9 mouse cellular contexts compared by ENCODE assay signal in the genomic region with DNA sequence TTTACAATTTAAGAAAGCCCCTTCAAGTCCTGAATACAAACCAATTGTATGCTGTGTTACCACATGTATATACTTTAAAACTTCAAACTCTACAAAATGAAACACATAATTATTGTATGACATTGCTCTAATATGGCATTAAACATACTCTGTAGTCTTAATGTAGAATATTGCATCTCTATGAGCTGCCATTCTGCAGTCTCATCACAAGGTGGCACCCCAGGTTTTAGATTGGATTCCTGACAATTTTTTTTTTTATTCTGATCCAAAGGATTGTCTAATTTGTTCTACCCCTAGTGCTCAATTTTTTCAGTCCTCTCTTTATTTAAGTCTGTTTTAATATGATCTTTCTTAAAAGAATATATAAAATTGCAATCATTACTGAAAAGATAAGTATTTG. TPM values are rescaled to one million over a fixed set of nuclear protein-coding genes. Genes with fewer than 3 reads are reported as not detected.
DNase-seq lines count a peak whose midpoint lies in the region; ATAC-seq and TF ChIP-seq lines count a peak whose summit lies in the region.
"Had no signal": no experiment of that assay in that cellular context is flagged by ENCODE, and none has a peak within 500 bp of the region (broad histone marks: within the 10 kb centered on the region; RNA-seq: fewer than 3 reads in every experiment).

No protein-coding gene starts in this region.

- H3K9ac ChIP-seq in hindbrain, embryonic 14.5 days = no peak overlapping the region

- H3K36me3 ChIP-seq in hindbrain, embryonic 14.5 days (replicated peaks; ENCODE audit: control insufficient read depth, insufficient read depth) = 0 out of 2 replicates have a peak, but pooled peaks cover 9% of the 10 kb centered on the region
- peaks cover 7% of the 10 kb centered on the region for H3K36me3 ChIP-seq in hindbrain, embryonic 10.5 days
- H3K36me3 ChIP-seq in G1E (replicated peaks) = peaks cover 43% of the 10 kb centered on the region

- no peaks in the 10 kb centered on the region for H3K27me3 ChIP-seq in hindbrain, embryonic 14.5 days (ENCODE audit: control insufficient read depth, insufficient read depth, low read length)
- H3K27me3 ChIP-seq in hindbrain, embryonic 10.5 days (ENCODE audit: insufficient read depth, poor library complexity, severe bottlenecking) = no peaks in the 10 kb centered on the region
- H3K27me3 ChIP-seq in G1E (ENCODE audit: insufficient read depth, low read length) = no peaks in the 10 kb centered on the region
- H3K27me3 ChIP-seq: megakaryocyte, embryonic 14.5 days had no signal

- H3K9me3 ChIP-seq in hindbrain, embryonic 14.5 days (ENCODE audit: control insufficient read depth, low read length) = no peaks in the 10 kb centered on the region
- no peaks in the 10 kb centered on the region for H3K9me3 ChIP-seq in hindbrain, embryonic 10.5 days
- no peaks in the 10 kb centered on the region for H3K9me3 ChIP-seq in G1E (replicated peaks)
- H3K9me3 ChIP-seq: megakaryocyte, embryonic 14.5 days had no signal

- H3K27ac ChIP-seq in hindbrain, embryonic 14.5 days = no peak overlapping the region
- no peak overlapping the region for H3K27ac ChIP-seq in hindbrain, embryonic 10.5 days

- TF ChIP-seq CTCF in G1E (IDR thresholded peaks at IDR 0.05; ENCODE audit: low read depth, low read length) = no peak

- peak; percentile 42 for DNase-seq in hindbrain, embryonic 14.5 days (ENCODE audit: low spot score)
- DNase-seq in hindbrain, embryonic 10.5 days (ENCODE audit: low spot score) = no peak
- DNase-seq in A20 (ENCODE audit: low read depth, low spot score) = peak; percentile 54
- no peak for DNase-seq in G1E (ENCODE audit: low spot score)
- no peak for DNase-seq in left cerebral cortex, adult 11 months (ENCODE audit: low spot score)
- no peak for DNase-seq in right cerebral cortex, adult 18-20 months
- no peak for DNase-seq in frontal cortex, postnatal 14 days (ENCODE audit: low spot score in 2 of 2)

- H3K4me1 ChIP-seq in hindbrain, embryonic 14.5 days (replicated peaks; ENCODE audit: control insufficient read depth, insufficient read depth, low read length) = no peaks in the 10 kb centered on the region; the same call in 1 of the 2 replicates
- H3K4me1 ChIP-seq in hindbrain, embryonic 10.5 days (replicated peaks) = no peaks in the 10 kb centered on the region
- peaks cover 20% of the 10 kb centered on the region for H3K4me1 ChIP-seq in G1E (ENCODE audit: insufficient read depth, low read depth, low read length)

- no peak overlapping the region for H3K4me3 ChIP-seq in hindbrain, embryonic 14.5 days (replicated peaks; ENCODE audit: low read length)
- no peak overlapping the region for H3K4me3 ChIP-seq in hindbrain, embryonic 10.5 days
- H3K4me3 ChIP-seq in G1E (ENCODE audit: low read depth, low read length) = no peak overlapping the region
- H3K4me3 ChIP-seq: megakaryocyte, embryonic 14.5 days had no signal

- H3K4me2 ChIP-seq in hindbrain, embryonic 14.5 days (replicated peaks) = no peak overlapping the region

- no peak for ATAC-seq in hindbrain, embryonic 14.5 days (ENCODE audit: low FRiP score)
- peak; percentile 28; the same call in 1 of the 2 replicates for ATAC-seq in G1E (ENCODE audit: extremely low read depth, insufficient number of reproducible peaks, low FRiP score, poor library complexity, severe bottlenecking)
- peak; percentile 77 for ATAC-seq in inflammation-experienced regulatory T-cells, adult 6 months

RNA-seq across cellular contexts. Expression of a gene that starts 7.5 kb away (rescaled TPM):
- 45.9 and 49.9 TPM in 2 replicates for polyA plus RNA-seq in hindbrain, embryonic 14.5 days (2014; fragmentation: Nextera tagmentation; extraction: Ambion mirVana)
- polyA plus RNA-seq in hindbrain, embryonic 10.5 days (2016; fragmentation: Nextera tagmentation; extraction: Ambion mirVana) = 46.2 and 48.4 TPM in 2 replicates
- total RNA-seq in G1E (2014; fragmentation: Nextera tagmentation) = 53.6 and 56.4 TPM in 2 replicates
- 14.3 and 17.0 TPM in 2 replicates for total RNA-seq in G1E (2017)
- polyA plus RNA-seq in G1E (2012) = 17.7 and 29.9 TPM in 2 replicates
- 10 to 100 TPM; 35.5 to 41.7 (median 39.7) TPM for polyA plus RNA-seq in inflammation-experienced regulatory T-cells, adult 6 months (2017; shearing (Covaris generic))

RNA-seq across cellular contexts. Expression of a gene that starts 24.0 kb away (rescaled TPM):
- 36.6 and 37.8 TPM in 2 replicates for polyA plus RNA-seq in hindbrain, embryonic 14.5 days (2014; fragmentation: Nextera tagmentation; extraction: Ambion mirVana)
- polyA plus RNA-seq in hindbrain, embryonic 10.5 days (2016; fragmentation: Nextera tagmentation; extraction: Ambion mirVana) = 39.6 and 46.0 TPM in 2 replicates
- total RNA-seq in G1E (2014; fragmentation: Nextera tagmentation) (17.9 and 22.4 TPM in 2 replicates), G1E (2017) (57.9 and 58.9 TPM in 2 replicates)
- polyA plus RNA-seq in G1E (2012) = 9.4 and 11.3 TPM in 2 replicates
- polyA plus RNA-seq in inflammation-experienced regulatory T-cells, adult 6 months (2017; shearing (Covaris generic)) = 10 to 100 TPM; 24.6 to 32.9 (median 30.1) TPM

RNA-seq across cellular contexts. Expression of a gene that starts 24.1 kb away (rescaled TPM):
- polyA plus RNA-seq in hindbrain, embryonic 14.5 days (2014; fragmentation: Nextera tagmentation; extraction: Ambion mirVana) = 60.3 and 66.1 TPM in 2 replicates
- polyA plus RNA-seq in hindbrain, embryonic 10.5 days (2016; fragmentation: Nextera tagmentation; extraction: Ambion mirVana) = 130 and 147 TPM in 2 replicates
- total RNA-seq in G1E (2014; fragmentation: Nextera tagmentation) (32.4 and 47.3 TPM in 2 replicates), G1E (2017) (19.6 and 22.3 TPM in 2 replicates)
- polyA plus RNA-seq in G1E (2012) = 16.9 and 20.1 TPM in 2 replicates
- 10 to 100 TPM; 48.9 to 70.1 (median 58.1) TPM for polyA plus RNA-seq in inflammation-experienced regulatory T-cells, adult 6 months (2017; shearing (Covaris generic))

RNA-seq across cellular contexts. Expression of a gene that starts 26.6 kb away (rescaled TPM):
- polyA plus RNA-seq in hindbrain, embryonic 14.5 days (2014; fragmentation: Nextera tagmentation; extraction: Ambion mirVana) = 116 and 131 TPM in 2 replicates
- polyA plus RNA-seq in hindbrain, embryonic 10.5 days (2016; fragmentation: Nextera tagmentation; extraction: Ambion mirVana) = 105 and 111 TPM in 2 replicates
- total RNA-seq in G1E (2014; fragmentation: Nextera tagmentation) = 33.4 and 34.3 TPM in 2 replicates
- 96.2 and 111 TPM in 2 replicates for total RNA-seq in G1E (2017)
- 38.5 and 47.9 TPM in 2 replicates for polyA plus RNA-seq in G1E (2012)
- 100 to 1,000 TPM in 1 of 3 experiments, 10 to 100 TPM in 2; 74.6 to 118 (median 92.5) TPM for polyA plus RNA-seq in inflammation-experienced regulatory T-cells, adult 6 months (2017; shearing (Covaris generic))

RNA-seq across cellular contexts. Expression of a gene that starts 33.6 kb away (rescaled TPM):
- 80.1 and 85.8 TPM in 2 replicates for polyA plus RNA-seq in hindbrain, embryonic 14.5 days (2014; fragmentation: Nextera tagmentation; extraction: Ambion mirVana)
- polyA plus RNA-seq in hindbrain, embryonic 10.5 days (2016; fragmentation: Nextera tagmentation; extraction: Ambion mirVana) = 95.6 and 111 TPM in 2 replicates
- total RNA-seq in G1E (2014; fragmentation: Nextera tagmentation) = 40.1 and 64.5 TPM in 2 replicates
- total RNA-seq in G1E (2017) = 11.8 and 12.8 TPM in 2 replicates
- 44.1 and 53.3 TPM in 2 replicates for polyA plus RNA-seq in G1E (2012)
- 10 to 100 TPM; 11.0 to 25.3 (median 15.4) TPM for polyA plus RNA-seq in inflammation-experienced regulatory T-cells, adult 6 months (2017; shearing (Covaris generic))

Comparison
In these comparisons a context has a peak if more than half of its experiments do, and no peak if none do; other contexts are left out.
1. DNase-seq: peak in hindbrain, embryonic 14.5 days (single experiment) and A20 (single experiment); none in hindbrain, embryonic 10.5 days (single experiment), G1E (single experiment), left cerebral cortex, adult 11 months (single experiment), right cerebral cortex, adult 18-20 months (single experiment) and frontal cortex, postnatal 14 days (0 of 2).